Mouse (Mus musculus) ES-Bruce4 (cell line): ENCODE data around the gene Bri3.

Source experiments
- CTCF ChIP-seq: IDR thresholded peaks from one replicate; pipeline ENCODE4 v1.8.1; 2011; ENCODE audit warnings: low read depth, low read length
- POLR2A ChIP-seq: IDR thresholded peaks from one replicate; pipeline ENCODE4 v1.8.1; 2011; ENCODE audit warnings: low read length; ENCODE audit not compliant: insufficient read depth

DNA sequence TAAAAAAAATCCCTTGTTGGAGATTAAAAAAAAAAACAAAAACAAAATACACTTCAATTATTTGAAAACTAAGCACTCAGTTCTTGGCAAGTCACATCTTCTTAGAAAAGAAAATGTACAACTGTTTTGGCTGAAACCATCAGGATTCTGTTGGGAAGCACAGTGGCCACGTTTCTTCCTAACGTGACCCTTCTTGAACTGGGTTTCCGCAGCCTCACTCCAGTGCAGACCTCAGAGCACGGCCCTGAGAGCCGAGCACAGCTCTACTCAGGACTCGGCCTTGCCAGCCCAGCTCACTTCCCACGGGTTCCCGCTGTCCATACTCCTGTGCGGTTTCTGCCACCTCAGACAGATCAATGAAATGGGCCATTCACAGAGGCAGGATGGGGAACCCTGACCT, 44.2 kb downstream of the Bri3 start:
- TF ChIP-seq CTCF (no peak), POLR2A (no peak)
